Mouse (Mus musculus): ENCODE measurements around the gene Frmd4a. TPM values are rescaled to one million over a fixed set of nuclear protein-coding genes. Genes with fewer than 3 reads are reported as not detected.

Gene Frmd4a
- total RNA-seq, 4 experiments from 2014 or later = 16.0 to 23.6 (median 21.8) TPM

DNA sequence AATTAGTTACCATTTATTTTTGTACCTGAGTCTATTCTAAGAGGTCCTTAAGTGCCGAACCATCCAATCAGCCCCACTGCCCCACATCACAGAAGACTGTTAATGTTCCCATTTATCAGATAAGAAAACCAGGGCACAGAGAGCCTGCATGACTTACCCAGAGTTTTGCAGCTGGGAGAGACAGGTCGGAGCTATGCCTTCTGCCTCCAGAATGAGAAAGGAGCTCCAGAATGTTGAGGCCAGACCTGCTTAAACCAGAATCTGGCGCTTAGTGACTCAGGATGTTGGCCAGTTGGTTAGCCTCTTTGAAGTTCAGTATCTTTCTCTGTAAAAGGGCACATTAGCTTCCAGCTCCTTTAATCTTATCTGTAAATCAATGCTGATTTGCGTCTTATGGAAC lies 422.4 kb downstream of the Frmd4a start:
- no peak for DNase-seq (ENCODE audit: low spot score)

DNA sequence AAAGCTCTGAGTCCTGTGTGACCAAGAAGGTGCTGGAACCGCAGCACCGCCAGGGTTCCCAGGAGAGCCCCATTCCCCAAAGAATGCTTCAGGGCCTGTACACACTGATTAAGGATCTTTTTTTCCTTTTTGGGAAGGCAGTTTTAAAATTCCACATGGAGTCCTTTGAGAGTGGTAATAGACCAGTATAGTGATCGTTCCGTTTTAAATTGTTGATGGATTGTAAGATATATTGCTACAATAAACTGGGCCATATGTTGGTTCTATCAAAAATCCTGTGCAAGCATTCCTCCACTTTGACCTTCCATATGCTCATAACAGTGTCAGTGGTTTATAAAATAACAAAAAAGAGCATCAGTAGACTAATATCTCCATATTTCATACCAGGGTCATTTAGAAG lies 424.3 kb downstream of the Frmd4a start:
- DNase-seq (ENCODE audit: low spot score) = no peak

DNA sequence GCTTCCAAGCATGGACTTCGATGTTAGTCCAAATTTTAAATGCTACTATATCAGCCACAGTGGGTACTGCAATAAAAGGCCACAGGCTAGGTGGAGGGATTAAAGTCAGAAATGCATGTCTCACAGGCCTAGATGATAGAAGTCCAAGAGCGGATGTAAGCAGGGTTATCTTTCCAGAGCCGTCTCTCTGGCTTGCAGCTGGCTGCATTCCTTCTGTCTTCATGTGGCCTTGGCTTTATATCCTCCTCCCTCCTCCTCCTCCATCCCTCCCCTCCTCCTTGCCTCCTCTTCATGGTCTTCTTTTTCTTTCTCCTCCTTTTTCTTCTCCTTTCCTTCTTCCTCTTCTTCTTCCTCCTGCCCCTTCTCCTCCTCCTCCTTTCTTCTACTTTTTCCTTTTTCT lies 427.2 kb downstream of the Frmd4a start:
- DNase-seq (ENCODE audit: low spot score) = no peak

DNA sequence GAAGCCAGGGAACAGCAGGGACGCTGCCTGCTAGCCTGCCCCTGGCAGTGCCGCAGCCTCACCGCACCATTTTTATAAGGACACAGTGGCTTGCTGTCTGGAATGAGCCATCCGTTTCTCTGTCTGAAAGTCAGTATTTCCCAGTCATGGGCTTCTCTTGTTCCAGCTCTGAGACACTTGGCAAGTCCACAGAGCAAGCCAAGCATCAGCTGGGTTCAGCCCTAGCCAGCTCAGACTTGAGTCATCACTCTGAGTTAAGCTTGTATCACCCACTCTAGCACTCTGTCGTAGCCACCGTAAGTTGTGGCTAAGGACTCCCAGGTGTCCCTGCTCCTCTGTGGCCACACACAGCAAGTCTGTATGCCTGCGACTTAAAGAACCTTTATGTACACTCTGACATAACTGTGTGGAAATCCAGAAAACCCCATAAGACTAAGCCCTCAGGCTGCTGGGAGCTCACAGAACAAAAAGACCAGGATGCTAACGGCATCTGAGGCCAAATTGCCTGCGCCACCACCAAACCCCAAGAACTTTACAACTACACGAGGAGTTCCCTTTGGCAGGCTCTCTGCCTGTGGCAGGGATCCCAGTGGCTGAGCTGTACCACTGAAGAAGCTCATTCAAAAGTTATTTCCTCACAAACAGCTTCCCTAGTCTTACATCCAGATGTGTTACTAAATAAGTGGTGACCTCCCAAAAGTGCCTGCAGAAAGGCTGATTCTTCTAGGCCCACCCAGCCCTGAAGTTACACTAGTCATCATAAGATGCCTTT lies 428.3 kb downstream of the Frmd4a start:
- DNase-seq (ENCODE audit: low spot score) = peak; percentile 72

DNA sequence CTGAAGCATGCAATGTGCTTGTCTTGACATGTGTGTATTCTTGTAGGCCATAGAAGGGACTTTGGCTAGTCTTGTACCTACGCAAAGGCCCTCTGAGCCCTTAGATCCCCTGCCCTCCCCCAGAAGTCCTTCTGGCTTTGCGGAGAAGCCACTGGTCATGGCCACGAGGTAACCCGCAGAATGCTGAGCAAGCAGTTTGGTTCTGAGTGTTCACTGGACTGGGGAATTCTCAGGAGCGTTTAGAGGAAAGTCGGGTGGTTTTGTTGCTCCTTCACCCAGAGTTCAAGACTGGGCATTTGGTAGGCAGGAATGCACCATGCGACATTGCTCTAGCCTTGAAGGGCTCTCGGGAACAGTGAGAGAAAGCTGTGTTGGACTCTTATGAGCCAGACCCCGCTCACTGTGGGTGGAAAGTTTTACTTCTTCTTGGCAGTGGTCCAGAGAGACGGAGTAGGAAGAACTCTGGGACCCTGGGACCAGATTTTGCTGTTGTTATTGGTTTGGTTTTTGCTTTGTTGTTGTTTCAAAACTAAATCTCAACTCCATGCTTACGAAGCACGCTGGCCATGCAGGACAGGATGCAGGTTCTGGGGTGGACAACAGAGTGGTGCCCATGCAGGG lies 432.5 kb downstream of the Frmd4a start:
- peak; percentile 48 for DNase-seq (ENCODE audit: low spot score)

DNA sequence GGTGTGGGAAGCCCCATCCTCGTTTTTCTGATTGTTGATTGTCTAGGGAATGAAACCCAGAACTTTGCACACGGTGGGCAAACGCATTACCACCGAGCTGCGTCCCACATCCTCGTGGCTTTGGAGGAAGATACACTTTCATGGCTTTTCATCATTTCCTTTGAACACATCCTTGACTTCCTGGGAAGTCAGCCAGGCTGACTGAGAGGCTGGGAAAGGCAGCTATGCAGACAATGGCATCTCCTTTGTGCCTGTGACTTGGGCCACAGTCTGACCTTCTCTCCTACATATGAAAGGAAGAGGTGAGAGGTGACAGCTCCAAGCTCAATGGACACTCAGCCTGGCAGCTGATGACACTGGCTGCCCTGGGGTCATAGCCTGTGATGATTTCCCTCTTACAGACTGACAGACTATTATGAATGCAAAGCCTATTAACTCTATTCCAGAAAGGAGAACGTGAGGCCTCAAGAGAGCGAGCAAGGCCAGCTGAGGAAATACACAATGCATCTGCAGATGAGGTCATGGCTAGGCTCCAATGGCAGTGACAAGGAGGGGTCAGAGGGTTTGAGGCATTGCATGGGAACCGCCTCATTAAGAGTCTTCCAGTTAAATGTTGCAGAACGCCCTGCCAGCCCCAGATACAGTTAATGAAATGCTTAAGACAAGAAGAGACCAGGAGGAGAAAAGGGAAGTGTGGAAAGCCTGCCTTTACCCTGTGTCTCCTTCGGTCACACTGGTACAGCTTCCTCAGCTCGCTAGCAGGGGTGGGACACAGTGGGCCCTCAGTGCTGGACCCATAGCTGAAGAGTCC lies 435.3 kb downstream of the Frmd4a start:
- peak; percentile 56 for DNase-seq (ENCODE audit: low spot score)

DNA sequence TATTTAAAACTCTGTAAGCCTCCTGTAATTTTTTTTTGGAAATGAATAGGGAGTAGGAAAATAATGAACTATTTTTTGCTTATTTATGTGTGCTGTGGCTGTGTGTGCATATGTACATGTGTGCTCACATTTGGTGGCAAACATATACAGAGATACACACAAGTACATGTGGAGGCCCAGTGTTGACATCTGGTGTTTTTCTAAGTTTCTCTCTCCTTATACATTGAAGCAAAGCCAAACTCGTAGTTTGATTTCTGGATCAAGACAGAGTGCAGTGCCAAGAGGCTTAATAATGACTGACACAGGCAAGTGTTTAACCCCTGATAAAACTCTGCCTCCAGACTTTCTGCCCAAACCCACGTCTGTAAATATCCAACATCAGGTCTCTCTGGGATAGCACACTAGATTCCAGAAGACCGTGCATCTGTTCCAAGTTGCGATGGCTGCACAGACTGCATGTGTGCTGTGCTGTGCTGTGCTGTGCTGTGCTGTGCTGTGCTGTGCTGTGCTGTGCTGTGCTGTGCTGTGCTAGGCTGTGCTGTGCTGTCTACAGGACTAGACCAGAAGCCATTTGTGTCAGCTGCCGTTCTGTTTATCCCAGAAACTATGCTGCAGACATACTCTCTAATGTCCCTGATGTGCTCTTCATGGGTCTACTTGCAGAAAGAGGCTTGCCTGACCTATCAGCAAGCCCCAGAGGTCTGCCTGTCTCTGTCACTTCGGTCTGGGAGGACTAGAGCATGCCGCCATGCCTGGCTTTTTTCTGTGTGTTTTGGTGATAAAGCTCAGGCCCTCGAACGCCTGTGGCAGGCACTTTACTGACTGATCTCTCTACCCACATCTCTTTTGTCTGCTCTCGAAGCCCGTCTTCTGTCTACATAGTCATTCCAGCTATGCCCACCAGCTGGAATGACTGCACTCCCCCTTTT lies 437.8 kb downstream of the Frmd4a start:
- DNase-seq (ENCODE audit: low spot score) = no peak

DNA sequence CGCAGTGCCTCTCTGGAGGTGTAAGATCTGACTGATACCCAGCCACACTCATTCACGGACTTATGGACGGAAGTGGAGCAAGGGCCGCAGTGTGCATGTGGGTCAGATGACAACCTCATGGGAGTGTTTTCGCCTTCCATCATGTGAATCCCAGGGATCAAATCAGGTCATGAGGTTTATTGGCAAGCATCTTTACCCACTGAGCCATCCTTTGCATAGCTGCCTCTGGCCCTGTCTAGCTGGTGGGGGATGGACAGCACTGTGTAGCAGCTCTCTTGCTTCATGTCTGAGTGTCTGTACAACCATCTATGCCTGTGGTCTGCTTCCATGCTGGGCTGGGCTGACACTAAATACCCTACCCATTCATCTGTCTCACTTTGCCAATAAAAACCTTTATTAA lies 443.4 kb downstream of the Frmd4a start:
- DNase-seq (ENCODE audit: low spot score) = no peak

DNA sequence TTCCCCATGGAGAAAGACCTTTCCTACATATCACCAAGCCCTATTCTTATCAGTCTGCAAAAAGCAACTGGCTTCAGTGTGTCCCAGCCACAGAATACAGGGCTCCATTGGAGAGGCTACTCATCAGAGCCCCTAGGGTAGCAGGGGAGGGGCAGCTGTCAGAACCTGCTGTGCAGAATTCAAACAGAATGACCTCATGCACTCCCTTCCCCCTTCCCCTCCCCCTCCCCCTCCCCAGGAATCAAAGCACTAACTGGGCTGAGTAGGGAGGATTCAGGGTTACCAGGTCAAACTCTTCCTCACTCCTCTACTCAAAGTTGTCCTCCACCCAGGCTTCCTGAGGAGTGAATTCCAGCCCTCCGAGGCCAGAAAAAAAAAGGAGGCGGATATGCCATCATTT lies 444.0 kb downstream of the Frmd4a start:
- no peak for DNase-seq (ENCODE audit: low spot score)

DNA sequence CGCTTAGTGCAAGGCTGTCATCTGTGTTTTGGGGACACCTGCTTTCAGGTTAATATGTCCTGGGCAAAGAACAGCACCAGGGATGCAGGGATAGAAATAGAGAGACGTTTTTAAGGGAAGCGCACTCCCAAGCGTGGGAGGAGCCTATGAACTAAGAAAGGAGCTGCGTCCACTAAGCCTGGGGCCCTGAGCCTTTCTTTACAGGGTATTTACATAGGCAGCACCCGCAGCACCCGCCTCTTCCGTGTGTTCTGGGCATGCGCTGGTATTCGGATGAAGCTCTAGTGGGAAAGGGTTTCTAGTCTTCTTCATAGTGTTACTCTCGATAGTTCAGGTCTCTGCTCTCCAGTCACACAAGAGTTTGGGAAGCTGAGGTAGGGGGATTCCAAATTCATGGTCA lies 445.0 kb downstream of the Frmd4a start:
- DNase-seq (ENCODE audit: low spot score) = no peak

DNA sequence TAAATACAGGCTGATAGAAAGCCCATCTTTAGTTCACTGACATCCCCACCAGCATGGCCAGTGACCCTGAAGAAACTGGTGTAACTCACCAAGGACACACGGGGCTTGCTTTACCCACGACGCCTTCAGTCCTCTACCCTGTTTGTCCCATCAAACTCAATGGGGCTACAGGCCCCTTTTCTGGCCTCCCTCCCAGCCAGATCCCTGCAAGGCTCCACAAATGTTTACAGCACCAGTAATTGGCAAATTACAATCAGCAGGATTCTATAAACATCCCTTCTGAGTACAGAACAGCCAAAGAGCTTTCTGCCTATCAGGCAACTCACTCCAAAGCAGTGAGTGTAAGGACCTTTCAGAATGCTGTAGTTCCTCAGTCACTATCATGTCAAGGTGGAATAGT lies 448.6 kb downstream of the Frmd4a start:
- no peak for DNase-seq (ENCODE audit: low spot score)

DNA sequence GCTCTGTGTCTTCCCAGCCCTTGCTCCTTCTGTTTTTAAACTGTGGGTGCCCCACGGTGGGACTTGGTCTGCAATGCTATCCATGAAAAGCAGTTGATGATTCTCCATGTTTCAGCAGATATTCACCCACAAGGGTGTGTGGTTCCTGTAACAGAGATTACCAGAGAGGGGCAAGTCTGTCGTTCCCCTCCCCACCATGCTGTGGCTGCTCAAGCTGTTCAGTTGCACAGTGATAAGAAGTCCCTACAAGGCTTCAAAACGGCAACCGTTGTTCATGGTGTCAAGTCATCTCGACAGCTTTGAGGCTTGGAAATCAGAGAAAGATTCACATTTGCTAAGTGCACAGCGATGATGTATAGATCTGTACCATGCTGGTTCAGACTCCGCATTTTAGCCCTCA lies 449.8 kb downstream of the Frmd4a start:
- no peak for DNase-seq (ENCODE audit: low spot score)

DNA sequence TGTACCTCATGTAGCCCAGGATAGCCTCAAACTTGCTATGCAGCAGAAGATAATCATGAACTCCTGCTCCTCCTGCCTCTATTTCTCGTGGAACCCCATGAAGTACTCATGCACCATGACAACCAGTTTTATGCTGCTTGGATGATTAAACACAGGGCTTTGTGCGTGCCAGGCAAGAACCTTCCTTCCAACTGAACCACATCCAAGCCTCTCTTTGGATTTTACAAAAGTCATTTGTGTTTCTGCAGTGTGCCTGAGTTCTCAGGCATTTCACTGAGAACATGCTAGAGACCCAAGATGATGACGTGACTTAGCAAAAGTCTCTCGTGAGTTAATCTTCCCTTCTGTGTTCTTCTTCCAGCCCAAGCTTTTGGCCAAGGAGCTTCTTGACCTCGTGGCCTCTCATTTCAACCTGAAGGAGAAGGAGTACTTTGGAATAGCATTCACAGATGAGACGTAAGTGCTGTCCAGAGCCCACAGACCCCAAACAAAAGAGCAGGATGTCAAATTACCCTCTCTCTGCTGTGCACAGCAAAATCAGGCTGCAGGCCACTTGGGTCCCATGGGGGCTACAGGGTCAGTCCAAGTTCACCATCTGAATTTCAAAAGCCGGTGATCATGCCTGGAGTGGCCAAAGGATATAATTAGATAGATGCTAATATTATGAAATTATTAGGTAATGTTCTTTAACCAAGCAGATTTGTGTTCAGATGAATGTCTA lies 455.4 kb downstream of the Frmd4a start:
- peak; percentile 71 for DNase-seq (ENCODE audit: low spot score)

DNA sequence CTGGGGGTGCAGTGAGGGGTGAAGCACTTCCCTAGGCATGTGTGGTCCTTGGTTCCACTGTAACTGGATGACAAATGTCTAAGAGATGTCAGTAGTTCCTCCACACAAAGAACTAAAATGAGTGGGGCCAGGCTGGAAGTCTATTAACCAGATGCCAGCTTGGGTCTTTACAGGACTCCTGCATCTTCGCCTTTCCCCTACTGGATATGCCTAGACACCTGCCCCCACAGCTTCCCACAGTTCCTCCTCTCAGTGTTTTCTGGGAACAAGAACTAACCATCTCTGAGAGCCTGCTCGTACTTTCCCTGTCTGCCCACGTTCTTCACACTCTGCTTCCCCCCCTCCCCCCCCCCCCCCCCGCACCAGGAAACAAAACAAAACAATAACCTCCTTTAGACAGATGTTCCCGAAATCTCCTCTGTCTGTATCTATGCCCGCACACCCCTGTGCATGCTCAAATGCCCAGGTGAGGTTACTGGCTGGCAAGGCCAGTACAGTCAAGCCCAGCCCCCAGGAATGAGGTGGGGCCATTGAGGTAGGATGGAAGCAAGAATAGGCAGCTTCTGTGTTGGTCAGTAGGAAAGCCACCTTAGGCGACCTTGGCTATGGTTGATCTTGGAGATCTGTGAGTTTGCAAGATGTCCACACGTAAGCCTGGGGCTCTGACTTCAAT lies 456.5 kb downstream of the Frmd4a start:
- DNase-seq (ENCODE audit: low spot score) = no peak

DNA sequence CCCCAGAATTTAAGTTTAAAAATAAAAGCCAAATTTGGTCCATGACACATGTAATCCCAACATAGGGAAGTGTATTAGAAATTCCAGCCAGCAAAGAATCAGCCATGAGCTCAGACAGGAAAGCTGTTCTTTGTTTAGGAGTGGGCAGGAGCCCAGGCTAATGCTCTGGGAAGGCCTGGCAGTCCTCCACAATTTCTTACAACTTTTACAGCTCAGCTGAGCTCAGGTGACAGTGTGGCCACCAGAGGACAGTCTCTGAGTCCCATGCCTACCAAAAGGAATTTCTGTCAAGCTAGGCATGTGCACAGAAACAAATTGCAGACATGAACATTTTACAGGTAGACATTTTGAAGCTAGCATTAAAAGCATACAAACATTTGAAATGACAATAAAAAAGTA lies 457.0 kb downstream of the Frmd4a start:
- peak; percentile 57 for DNase-seq (ENCODE audit: low spot score)

DNA sequence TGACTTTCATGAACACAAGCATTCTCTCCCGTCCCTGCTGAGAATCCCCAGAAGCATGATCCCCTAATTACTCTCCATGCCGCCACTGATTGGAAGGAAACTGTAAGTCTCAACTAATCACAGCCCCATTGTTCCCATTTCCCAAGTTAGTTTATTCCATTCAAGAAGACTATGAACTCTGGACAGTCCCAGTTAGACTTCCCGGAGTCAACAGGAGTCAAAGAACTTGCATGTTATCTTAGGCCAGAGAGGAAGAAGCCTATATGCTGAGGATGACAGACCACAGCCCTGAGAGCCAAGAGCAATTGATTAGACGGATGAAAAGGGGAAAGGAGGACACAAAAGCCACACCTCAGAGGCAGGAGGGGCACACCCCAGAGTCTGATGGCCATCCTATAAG lies 458.5 kb downstream of the Frmd4a start:
- no peak for DNase-seq (ENCODE audit: low spot score)

DNA sequence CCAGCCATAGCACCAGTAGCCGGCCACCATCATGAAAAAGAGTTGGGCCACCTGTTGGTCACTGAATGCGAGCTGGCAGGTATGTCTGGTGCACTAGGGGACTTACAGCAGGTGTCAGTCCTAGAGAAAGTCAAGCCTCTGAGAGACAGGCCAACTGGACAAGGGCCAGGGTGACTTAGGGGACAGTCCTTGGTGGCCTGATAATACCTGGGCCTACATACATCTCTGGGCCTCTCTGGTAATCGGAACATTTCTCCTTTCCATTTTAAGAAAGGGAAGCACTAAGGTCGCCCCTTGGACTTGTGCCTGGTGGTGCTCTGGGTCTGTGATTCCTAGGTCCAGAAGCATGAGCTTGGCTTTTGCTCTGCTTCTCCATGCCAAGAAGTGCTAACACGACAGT lies 459.1 kb downstream of the Frmd4a start:
- no peak for DNase-seq (ENCODE audit: low spot score)

DNA sequence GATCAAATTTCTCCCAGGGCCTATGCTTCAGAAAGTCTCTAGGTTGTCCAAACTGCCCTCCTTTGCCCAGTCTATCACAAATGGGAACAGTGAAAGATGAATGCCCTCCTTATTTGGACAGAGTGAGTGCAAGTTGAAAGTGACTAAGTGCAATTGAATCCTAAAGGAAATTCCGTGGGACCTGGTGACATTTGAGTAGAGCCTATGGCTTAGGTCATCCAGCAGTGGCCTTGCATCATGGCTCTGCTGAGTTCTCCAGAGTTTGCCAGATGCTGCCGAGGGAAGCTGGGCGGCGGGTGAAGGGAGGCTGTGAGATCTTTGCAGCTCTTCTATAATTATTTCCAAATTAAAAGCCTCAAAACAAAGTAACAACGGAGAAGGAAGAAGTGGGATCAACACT lies 459.8 kb downstream of the Frmd4a start:
- no peak for DNase-seq (ENCODE audit: low spot score)

DNA sequence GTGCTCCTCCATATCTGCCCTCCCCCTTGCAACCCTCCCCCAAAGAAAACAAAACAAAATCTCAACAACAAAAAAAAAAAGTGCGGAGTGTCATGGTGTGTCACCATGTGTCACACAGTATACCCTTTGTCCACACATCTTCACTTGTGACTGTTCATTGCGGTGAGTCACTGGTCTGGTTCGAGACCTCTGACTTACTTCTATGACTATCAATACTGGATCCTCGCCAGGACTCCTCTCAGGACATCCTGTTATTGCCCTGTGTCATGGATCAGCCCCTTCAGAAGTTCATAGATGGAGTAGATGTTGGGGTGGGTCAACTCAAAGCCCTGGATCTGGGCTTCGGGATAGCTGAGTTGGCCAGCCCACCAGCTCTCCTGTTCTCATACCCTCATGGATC lies 462.7 kb downstream of the Frmd4a start:
- DNase-seq (ENCODE audit: low spot score) = no peak

DNA sequence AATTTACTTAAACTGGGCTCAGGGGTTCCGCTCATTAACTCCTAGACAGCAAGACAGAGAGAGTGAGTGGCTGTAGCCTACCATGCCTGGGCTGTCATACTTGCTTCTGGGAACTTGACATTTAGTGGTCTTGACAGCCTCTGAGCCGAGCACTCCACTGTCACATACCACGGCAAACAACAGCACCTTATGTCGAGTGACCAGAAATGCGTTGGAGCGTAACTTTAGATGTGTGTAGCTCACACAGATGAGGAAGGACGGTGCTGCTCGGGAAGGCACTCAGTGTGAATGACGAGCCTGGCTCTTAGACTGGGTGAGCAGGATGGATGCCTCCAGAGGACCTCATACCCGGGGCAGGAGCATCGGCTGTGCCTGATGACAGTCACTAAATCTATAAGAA lies 463.6 kb downstream of the Frmd4a start:
- DNase-seq (ENCODE audit: low spot score) = no peak
